Mouse (Mus musculus) urinary bladder, postnatal 10 days (tissue): Measurements from ENCODE around the gene Vtcn1.

Experiments used
- DNase-seq: peaks from one replicate; pipeline ENCODE4 v3.0.0; 2022; ENCODE audit warnings: low spot score

Vtcn1 gene

DNA sequence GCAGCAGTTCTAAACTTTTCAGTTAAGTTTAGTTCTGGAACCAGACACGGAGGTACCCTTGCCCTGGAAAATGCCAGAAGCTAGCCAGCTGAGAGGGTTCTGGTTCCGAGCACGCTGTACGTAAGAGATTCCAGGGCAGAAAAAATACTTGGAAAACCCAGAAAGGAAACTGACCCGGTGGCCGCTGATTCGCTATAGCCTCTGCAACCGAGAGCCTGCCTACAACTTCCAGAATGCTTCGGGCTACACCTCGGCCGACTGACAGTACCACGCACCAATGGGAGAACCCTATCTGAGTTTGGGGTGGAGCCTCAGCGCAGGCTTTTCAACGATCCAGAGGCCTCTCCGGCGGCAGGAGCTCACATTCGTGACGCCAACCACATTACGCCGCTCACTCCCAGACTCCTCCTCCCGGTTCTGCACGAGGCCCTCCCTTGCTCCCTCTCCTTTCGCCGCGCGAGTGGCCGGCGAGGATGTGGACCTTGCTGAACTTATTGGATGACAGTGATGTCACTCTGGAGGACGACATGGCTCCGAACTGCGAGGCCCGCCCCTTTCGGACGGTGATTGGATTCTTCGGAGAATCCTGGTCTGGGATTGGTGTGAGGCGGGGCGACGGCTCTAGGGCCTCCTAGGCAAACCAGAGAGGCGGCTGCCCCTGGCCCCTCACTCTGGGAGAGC is 96.7 kb downstream of the Vtcn1 start, which contains the start of gene Trim45:
Gene Trim45, plus strand, starts transcription at position 378 of the 681 bp plus-strand sequence.
- DNase-seq = peak; percentile 96

DNA sequence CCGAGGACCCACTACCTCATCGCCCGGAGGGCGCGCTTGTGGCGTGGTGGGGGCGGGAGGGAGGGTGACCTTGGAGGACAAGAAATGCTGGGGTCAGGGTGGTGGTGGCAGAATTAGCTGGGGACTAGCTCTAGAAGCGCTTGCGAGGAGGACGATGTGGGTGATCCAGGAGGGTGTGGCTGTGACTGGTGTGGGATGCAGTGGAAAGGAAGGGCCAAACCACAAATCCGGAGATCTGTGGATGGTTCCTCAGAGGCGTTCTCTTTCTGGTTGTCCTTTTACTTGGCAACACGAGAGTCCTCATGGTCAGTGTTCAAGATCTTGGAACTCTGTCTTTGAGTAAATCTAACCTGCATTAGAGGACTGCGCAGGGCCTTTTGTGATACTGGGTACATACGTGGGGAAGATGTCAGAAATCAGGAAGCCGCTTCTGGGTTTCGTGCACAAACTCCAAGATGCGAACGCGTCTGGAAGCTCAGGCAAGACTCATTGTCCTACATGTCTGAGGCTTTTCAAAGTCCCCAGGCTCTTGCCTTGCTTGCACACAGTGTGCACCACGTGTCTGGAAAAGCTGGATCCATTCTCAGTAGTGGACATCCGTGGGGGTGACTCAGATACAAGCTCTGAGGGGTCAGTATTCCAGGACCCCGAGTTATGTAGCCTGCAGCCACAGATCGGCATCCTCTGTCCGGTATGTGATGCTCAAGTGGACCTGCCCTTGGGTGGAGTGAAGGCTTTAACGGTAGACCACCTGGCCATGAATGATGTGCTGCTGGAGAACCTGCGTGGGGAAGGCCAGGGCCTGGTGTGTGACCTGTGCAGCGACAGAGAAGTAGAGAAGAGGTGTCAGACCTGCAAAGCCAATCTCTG is 97.5 kb downstream of the Vtcn1 start:
- DNase-seq = no peak

- DNase-seq = no peak
These were observed 98.9 kb downstream of the Vtcn1 start for GRCm38 (mm10) chr3:100924065-100924732.

DNA sequence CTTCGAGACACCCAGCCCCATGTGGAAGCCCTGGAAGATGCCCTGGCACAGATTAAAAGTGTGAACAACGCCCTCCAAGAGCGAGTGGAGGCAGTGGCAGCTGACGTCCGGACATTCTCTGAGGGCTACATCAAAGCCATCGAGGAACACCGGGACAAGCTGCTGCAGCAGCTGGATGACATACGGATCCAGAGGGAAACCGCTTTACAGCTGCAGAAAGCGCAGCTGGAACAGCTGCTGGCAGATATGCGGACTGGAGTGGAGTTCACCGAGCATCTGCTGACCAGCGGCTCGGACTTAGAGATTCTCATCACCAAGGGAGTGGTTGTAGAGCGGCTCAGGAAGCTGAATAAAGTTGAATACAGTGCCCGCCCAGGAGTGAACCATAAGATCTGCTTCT is 99.9 kb downstream of the Vtcn1 start:
- no peak for DNase-seq

DNA sequence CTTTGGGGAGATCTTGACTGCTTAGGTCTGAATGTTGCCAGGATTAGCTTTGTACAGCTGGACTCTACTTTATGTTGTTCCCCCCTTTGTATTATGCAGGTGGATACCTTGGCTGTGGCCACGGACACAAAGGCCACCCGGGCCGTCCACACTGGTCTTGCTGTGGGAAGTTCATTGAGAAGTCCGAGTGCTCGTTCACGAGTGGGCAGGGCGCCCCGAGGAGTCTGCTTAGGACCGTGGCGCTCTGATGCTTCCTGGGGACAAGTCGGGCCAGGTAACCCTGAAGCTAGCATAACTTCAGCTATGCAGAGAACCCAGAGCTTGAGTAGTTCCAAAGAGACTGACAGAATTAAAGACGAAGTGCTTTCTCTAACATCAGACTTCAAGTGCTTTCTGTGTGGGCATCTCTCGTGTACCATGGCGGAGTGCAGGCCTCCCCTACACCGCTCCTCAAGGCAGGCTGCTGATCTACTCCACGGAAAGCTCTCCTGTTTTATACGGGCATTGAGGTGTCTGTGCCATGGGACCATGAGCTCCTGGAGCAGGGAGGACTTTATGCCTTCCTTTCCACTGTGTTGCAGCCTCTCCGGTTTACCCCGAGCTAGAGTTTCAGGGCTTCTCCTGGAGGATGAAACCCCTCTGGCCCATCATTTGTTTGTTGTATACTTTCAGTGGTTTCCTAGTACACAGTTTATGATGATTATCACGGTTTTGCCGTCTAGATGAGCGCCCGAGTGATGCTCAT is 106.2 kb downstream of the Vtcn1 start:
- no peak for DNase-seq

DNA sequence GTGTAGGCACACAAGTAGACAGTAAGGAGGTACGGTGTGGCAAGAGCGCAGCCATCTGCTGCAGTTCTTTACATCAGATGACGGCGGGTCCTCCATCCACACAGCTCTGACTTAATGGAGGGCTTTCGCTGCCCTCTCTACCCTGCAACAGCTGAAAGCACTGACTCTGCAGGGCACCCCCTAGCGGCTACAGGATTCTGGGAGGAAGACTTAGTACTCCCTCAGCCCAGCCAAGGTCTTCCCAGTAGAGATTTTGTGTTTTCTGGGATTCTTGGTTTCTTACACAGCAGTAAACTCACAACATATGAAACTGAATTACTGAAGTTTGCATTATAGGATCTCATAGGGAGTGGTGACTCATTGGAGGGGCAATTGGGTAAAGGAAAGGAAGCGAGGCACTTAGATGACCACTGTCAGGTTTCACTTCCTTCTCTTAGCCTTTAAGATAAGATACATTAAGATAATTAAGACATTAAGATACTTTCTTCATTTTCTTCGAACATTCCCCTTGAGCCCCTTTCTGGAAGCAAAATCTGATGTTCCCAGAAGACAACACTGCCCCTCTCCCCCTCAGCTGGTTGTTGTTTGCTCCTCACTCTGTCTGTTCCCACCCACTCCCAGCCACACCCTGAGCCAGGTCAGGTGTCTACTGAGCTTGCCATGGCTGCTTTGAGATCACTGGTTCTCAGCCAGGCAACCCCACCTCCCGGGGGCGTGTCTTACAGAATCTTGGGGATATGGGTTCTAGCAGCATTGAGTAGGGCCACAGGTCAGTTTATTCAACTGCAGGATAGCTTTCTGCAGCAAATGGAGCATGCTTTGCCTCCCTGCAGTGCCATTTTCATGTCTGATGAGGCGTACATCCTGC is 107.1 kb downstream of the Vtcn1 start:
- no peak for DNase-seq

DNA sequence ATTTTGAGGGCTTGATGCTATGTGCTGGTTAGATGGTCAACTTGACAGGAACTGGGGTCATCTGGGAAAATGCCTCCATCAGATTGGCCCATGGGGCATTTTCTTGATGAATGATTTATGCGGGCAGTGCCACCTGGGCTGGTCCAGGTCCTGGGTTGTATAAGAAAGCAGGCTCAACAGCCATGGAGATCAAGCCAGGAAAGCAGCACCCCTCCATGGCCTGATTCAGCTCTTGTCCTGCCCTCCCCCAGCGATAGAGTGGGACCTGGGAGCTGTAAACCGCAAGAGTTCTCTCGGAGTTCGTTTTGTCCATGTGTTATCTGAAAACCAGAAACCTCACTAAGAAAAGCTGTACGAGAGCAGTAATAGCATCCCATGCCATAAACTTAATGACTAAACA is 110.3 kb downstream of the Vtcn1 start:
- DNase-seq = no peak

DNA sequence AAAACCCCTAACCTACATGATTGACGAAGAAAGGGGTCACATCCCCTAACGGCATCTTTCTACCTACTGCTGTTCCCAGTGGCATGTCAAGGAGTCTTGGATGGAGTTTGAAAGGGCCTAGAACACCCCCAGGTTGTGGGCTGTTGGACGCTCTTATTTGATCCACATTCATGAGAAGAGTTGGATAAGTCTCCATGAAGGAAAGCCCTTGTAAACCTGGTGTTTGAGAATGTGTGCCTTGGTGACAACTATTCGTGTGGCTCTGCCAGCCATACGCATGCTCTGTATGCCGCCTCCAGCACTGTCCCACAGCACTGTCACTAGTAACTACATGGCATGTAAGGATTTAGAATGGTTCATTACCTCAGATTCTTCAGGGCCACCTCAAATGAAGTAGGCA is 110.9 kb downstream of the Vtcn1 start:
- DNase-seq = no peak

DNA sequence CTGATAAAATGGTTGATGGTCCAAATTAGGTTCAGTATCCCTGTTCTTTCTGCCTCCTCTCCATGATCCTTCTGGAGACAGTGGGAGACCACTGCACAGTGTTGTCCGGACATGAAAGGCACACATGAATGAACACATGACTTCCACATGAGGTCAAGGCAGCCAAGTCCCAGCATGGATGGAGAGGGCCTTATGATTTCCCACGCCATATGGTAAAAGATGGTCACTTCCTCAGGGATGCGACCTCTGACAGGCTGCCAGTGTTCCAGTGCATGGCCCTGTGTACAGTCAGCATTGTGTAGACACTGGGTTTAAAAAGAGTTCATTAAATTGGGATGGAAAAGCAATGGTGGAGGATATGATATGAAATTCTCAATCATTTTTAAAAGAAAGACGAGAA is 113.0 kb downstream of the Vtcn1 start:
- DNase-seq = no peak

DNA sequence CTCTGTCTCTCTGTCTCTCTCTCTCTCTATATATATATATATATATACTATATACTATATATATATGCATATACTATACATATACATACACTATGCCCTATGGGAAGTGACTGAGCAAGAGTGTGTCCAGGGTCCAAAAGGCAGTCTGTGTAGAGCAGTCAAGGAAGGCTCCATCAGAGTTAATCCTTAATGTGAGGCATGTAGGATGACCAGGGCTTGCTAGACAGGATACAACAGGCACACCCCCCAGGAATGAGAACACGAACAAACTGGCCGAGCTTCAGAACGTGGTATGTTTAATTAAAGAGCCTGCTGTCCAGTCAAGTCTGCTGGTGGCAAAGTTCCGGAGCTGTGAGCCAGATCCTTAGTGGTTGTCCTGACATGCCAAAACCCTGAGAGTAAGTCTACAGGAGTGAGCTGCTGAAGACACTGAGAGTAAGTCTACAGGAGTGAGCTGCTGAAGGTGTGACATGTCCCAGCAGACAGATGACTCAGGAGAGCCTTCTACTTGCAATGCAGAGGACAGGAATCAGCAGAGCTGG is 115.3 kb downstream of the Vtcn1 start:
- DNase-seq = no peak
